Mouse (Mus musculus): Measurements from ENCODE around the gene Ddx31. TPM values are rescaled to one million over a fixed set of nuclear protein-coding genes. Genes with fewer than 3 reads are reported as not detected.

The Ddx31 gene
- polyA plus RNA-seq, 3 experiments from 2014 or later: 11.2 to 17.9 (median 11.8) TPM

DNA sequence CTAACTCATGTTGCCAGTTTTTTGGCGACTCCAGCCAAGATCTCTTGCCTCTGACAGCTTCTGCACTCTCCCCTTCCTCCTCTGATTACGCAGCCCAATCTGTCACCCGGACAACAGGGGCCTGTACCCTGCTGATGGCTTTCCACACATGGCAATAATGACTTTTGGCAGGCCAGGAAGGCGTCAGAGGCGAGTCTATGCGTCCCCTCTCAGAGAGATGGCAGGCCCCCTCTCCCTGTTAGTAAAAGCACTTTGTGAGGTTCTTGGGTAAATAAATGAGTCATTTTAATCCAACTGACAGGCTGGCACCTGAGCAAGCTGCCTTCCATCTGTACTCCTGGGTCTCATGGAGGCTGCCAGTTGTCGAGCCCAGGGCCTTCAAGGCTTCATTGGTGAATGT lies 27.3 kb downstream of the Ddx31 start:
- ATAC-seq: no peak

DNA sequence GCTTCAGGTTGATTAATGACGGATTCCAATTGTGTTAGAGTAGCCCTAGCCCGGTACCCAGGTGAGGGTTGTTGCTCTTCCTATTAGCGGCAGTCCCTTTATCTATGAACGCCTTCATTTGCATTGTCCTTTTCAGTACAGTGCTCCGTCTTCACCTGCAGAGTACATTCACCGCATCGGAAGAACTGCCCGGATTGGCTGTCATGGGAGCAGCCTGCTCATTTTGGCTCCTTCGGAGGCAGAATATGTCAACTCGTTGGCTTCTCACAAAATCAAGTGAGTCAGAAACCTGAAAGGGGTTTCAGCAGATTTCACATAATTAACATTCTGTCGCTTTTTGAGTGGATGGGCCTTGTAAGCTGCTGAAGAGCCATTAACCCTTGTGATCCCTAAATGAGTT lies 35.3 kb downstream of the Ddx31 start:
- no peak for ATAC-seq

DNA sequence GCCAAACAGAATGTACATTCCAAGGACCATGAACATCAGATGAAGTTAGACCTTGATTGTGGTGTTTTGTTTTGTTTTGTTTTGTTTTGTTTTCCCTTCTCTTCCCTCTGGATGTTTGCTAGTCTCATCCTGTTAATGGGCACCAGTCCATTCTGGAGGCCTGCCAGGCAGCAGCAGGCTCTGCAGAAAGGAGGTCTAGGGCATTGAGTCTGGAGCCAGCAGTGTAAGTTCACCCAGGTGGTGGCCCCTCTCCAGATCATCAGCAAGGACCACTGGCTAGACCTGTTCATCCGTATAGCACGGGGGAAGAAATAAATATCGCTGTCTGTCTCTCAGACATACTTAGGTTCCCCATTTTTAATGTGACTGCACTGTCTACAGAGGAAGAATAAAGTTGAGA lies 41.1 kb downstream of the Ddx31 start:
- no peak for ATAC-seq

DNA sequence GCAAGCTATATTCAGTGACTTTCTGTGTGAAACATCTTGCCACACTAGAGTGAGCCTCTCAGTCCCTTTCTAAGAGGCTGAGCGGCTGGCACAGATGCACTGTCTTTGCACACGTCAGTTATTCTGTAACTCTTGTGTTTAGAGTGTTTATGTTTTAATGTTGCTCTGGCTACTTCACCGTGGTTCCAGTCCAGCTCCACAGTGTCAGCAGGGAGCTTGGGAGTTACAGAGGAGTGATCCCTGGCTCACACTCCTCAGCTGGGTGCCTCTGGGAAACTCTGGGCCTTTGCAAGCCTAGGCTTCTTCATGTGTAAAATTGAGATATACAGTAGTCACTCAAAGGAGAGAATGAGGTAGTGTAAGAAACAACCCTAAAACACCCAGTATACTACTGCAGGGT lies 41.8 kb downstream of the Ddx31 start:
- no peak for ATAC-seq

DNA sequence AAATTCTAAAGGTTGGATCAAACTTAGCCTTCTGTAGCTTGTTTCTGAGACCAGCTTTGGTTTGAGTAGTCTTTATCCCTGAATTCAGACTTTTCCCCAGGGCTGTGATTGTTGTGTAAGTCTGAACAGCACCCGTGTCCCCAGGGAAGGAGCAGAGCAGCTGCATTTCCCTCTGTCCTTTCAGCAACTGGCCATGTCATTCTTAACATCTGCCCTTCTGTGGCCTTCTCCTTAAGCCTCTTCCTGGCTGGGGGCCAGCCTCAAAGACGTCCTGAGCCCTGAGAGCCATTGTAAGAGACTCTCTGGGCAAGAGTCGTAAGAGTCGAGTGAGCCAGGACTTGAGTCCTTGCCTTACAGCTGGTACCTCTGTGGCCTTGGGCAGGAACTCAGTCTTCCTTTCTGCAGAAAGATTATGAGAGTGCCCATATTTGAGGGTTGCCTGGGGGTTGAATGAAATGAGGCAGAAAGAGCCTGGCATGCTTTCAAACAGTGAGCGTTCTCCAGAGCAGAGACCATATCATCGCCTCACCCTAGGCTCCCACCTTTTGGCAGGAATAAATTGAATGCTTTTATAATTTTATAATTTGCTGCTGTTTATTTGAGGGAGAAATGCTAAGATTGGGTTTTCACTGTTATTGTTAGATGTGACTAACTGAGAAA lies 42.8 kb downstream of the Ddx31 start:
- no peak for ATAC-seq

- ATAC-seq: no peak
Measured at GRCm38 (mm10) chr2:28884914-28885313, 44.7 kb downstream of the Ddx31 start.

DNA sequence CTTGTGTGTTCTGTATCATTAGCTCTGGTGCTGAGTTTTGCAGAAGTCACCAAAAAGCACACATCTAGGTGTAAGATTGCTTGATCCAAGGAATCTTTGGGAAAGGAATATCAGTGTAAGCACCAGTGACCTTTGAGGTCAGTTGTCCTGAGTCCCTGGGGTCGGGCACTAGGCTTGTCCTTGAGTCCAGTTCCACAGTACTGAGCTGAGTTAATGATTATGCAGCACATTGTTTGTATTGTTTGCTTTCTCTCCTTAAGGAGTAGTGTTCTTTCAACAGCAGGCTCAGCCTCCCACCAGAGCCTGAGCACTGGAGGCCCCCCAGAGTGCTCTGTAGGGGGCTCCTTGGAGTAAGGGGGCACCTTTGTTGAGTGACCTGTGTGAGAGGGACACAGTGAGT lies 52.6 kb downstream of the Ddx31 start:
- ATAC-seq: no peak

GRCm38 (mm10) chr2:28893526-28893925 lies 53.3 kb downstream of the Ddx31 start:
- ATAC-seq: no peak

DNA sequence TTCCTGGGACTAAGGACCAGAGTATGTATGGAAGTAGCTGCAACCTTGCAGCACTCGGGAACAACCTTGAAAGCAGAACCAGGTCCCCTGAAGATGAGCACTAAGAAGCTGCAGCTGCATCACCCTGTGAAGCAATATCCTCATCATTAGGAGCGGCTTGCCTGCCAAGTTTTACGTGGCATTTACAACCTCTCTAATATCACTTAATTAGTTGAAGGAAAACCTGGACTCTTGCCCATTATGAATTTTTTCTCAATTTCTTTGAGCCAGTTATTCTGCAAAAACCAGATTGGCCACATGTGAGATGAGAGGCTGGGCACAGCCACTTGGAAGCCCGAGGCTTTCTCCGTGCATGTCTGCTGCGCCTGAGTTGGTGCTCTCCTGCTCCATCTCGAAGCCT lies 55.7 kb downstream of the Ddx31 start:
- ATAC-seq: no peak

GRCm38 (mm10) chr2:28897340-28897899 lies 57.2 kb downstream of the Ddx31 start:
- ATAC-seq: no peak

DNA sequence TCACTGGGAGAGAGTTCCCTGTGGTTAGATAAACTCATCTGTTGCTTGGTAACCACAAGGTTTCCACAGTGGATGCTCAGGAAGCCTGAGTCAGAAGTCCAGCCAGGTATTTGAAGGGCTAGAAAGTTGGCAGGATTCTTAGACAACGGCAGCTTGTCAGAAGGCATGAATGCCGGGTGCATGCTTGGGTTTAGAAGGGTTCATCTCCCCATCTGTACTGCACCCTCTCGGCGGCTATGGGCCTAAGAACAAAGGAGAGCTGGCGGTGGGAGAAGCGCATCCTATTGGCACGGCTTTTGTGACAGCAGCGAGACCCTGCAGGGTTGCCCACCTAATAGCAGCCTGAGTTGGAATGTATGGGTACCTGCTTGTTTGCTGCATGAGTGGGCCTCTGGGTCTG lies 62.1 kb downstream of the Ddx31 start:
- no peak for ATAC-seq

- ATAC-seq: no peak
Measured at GRCm38 (mm10) chr2:28903871-28904270, 63.7 kb downstream of the Ddx31 start.

DNA sequence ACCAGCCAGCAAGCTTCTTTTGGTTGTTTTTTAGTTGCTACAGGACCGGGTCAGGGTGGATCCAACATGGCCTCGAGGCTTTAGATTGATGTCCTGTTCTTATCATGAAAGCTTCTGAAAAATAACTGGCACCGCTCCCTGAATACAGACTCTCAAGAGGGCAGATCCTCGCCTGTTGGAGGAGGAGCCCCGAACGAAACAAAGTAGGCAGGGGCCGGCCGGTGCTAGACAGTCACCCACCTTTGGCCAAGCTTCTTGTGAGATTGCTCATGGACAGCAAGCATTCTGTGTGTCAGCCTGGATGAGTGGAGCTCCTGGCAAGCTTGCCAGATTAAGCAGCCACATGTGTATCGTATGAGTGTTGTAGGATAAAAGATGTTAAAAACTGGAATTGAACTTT lies 64.6 kb downstream of the Ddx31 start:
- ATAC-seq: no peak

GRCm38 (mm10) chr2:28905561-28905960 lies 65.4 kb downstream of the Ddx31 start:
- ATAC-seq: no peak

GRCm38 (mm10) chr2:28907691-28908388 lies 67.6 kb downstream of the Ddx31 start:
- no peak for ATAC-seq

GRCm38 (mm10) chr2:28908389-28909153 lies 68.4 kb downstream of the Ddx31 start:
- no peak for ATAC-seq

DNA sequence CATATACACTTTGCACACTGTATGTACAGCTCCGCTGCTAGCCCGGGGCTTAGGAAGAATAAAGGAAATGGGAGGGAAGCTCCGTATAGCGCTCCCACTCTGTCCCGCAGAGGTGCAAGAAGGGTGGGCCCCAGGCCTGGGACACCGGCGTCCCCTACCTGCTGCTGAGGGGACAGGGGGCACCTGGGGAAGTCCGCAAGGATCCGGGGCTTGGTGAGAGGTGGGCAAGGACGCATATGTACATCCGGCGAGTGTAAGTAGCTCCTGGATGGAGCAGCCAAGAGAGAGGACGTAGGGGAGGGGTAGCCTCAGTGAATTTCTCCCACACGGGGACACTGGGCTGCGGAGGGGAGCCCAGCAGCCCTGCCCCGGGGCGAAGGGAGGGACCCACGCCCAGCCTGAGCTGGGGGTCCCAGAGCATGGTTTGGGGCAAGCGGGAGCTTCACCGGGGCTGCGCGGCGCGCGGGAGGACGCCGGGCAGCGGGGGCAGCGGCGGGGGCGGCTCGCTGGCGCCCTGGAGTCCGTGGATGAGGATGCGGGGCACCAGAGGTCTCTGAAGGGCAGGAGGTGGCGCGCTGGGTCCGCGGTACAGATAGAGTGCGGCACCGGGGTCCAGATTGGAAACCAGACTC lies 69.1 kb downstream of the Ddx31 start:
- no peak for ATAC-seq

- no peak for ATAC-seq
Measured at GRCm38 (mm10) chr2:28909818-28910710, 69.9 kb downstream of the Ddx31 start.

DNA sequence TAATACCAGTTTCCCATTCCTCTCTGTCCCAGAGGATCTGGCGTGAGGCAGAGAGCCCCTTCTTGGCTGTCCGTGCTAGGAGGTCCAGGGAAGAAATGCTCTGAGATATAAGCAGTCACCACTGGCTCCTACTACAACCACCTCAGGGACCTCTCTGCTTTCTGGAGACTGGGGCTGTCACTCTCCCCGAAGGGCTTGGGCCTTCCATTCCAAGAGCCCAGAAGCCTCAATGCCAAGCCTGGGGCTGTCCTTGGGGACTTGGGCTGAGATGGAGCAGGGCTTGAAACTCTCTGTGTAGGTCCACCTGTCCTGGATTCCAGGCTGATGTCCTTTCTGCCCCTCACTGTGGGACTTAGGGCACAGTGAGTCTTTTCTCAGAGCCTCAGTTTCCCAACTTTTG lies 70.7 kb downstream of the Ddx31 start:
- no peak for ATAC-seq

GRCm38 (mm10) chr2:28911331-28912038 lies 71.3 kb downstream of the Ddx31 start:
- ATAC-seq: no peak

GRCm38 (mm10) chr2:28912039-28912700 lies 72.0 kb downstream of the Ddx31 start:
- ATAC-seq: no peak
